Mouse (Mus musculus) hindbrain, postnatal 0 days (tissue): ENCODE data around the gene Plcb4. TPM values are rescaled to one million over a fixed set of nuclear protein-coding genes. Genes with fewer than 3 reads are reported as not detected.
A peak's percentile ranks its signal among the peaks of the same experiment; 100 is the strongest.

Source experiments
- ATAC-seq: fragments of 200-750 bp; cut with Nextera tagmentation; 2 replicates; pipeline ENCODE4 v1.8.0; 2017; ENCODE audit warnings: mild to moderate bottlenecking, moderate TSS enrichment, moderate library complexity
- DNase-seq: peaks from one replicate; pipeline ENCODE4 v3.0.0-alpha.2; 2015; ENCODE audit warnings: low spot score
- H3K27ac ChIP-seq: fragments of 300-500 bp; sonication (generic); 2 replicates; pipeline ENCODE4 v1.5.1; 2014; ENCODE audit warnings: mild to moderate bottlenecking
- H3K27me3 ChIP-seq: fragments of 300-500 bp; sonication (generic); 2 replicates; pipeline ENCODE4 v1.6.1; 2014; ENCODE audit warnings: low read length, mixed read lengths; ENCODE audit not compliant: insufficient read depth
- H3K36me3 ChIP-seq: fragments of 300-500 bp; sonication (generic); 2 replicates; pipeline ENCODE4 v1.6.1; 2014; ENCODE audit warnings: low read length, mixed read lengths; ENCODE audit not compliant: insufficient read depth
- H3K4me1 ChIP-seq: fragments of 300-500 bp; sonication (generic); 2 replicates; pipeline ENCODE4 v1.6.1; 2014; ENCODE audit warnings: antibody characterized with exemption, low read length, mixed read lengths; ENCODE audit not compliant: insufficient read depth
- H3K4me2 ChIP-seq: fragments of 300-500 bp; sonication (generic); 2 replicates; pipeline ENCODE4 v1.6.1; 2014; ENCODE audit warnings: low read depth, mild to moderate bottlenecking, low read length, moderate library complexity, mixed read lengths
- H3K4me3 ChIP-seq: fragments of 300-500 bp; sonication (generic); 2 replicates; pipeline ENCODE4 v1.5.1; 2014; ENCODE audit warnings: low read length
- H3K9ac ChIP-seq: fragments of 300-500 bp; sonication (generic); replicated peaks from 2 replicates; pipeline ENCODE4 v1.6.1; 2014; ENCODE audit warnings: mild to moderate bottlenecking, low read length, moderate library complexity, mixed read lengths
- H3K9me3 ChIP-seq: fragments of 300-500 bp; sonication (generic); 2 replicates; pipeline ENCODE4 v1.6.1; 2016; ENCODE audit warnings: low read length, mixed read lengths
- CTCF ChIP-seq: IDR thresholded peaks from 2 replicates; pipeline ENCODE4 v1.5.1; 2016; ENCODE audit warnings: antibody characterized with exemption, control low read depth, low read depth
- WGBS: fragments of 180-500 bp; shearing (Covaris S2); extraction: QIAGEN DNeasy Blood & Tissue Kit; methylation state at CpG from one replicate; pipeline ENCODE4 v1.1.7; 2014; 5-methylcytosine and 5-hydroxymethylcytosine counted together
- polyA plus RNA-seq: library from polyadenylated mRNA; unstranded; fragments of >200 nt; fragmentation: Nextera tagmentation; extraction: Ambion mirVana; gene quantifications from 2 replicates; pipeline ENCODE4 v1.2.1, GENCODE M21; 2015
- total RNA-seq: library from RNA; depleted of rRNA; stranded (reverse); fragments of >200 nt; gene quantifications from 2 replicates; pipeline ENCODE4 v1.2.3, GENCODE M21; 2014

Gene Plcb4
- total and polyA plus RNA-seq, 2 experiments from 2014 or later = 43.0 to 46.9 TPM

GRCm38 (mm10) chr2:135993314-135993713, 334.5 kb downstream of the Plcb4 start:
- Histone ChIP-seq H3K4me3 (no peak overlapping the region), H3K4me2 (no peak overlapping the region), H3K27me3 (no peaks in the 10 kb centered on the region), H3K4me1 (peaks cover 6% of the 10 kb centered on the region; the same call in 1 of the 2 replicates), H3K9me3 (no peaks in the 10 kb centered on the region), H3K9ac (no peak overlapping the region), H3K36me3 (no peaks in the 10 kb centered on the region; the same call in 1 of the 2 replicates), H3K27ac (no peak overlapping the region)
- peak; percentile 30; the same call in 1 of the 2 replicates for TF ChIP-seq CTCF
- no peak for DNase-seq
- ATAC-seq = no peak
- WGBS = 81% methylated on average over 11 of the region's 11 CpGs

- no peaks in the 10 kb centered on the region for H3K9me3 ChIP-seq
- no peaks in the 10 kb centered on the region for H3K27me3 ChIP-seq
- 87% methylated on average over 4 of the region's 4 CpGs for WGBS
- no peak overlapping the region for H3K27ac ChIP-seq
- H3K4me2 ChIP-seq = no peak overlapping the region
- TF ChIP-seq CTCF = no peak
- no peaks in the 10 kb centered on the region; the same call in 1 of the 2 replicates for H3K36me3 ChIP-seq
- H3K4me1 ChIP-seq = peaks cover 6% of the 10 kb centered on the region; the same call in 1 of the 2 replicates
- DNase-seq (no peak), ATAC-seq (no peak)
- H3K4me3 ChIP-seq = no peak overlapping the region
- H3K9ac ChIP-seq = no peak overlapping the region
These were observed 336.4 kb downstream of the Plcb4 start for GRCm38 (mm10) chr2:135995196-135995595.

- DNase-seq (no peak), ATAC-seq (no peak)
- TF ChIP-seq CTCF = no peak
- H3K4me1 ChIP-seq = peaks cover 6% of the 10 kb centered on the region; the same call in 1 of the 2 replicates
- H3K27me3 ChIP-seq = no peaks in the 10 kb centered on the region
- no peaks in the 10 kb centered on the region; the same call in 1 of the 2 replicates for H3K36me3 ChIP-seq
- H3K27ac ChIP-seq = peak overlapping the region; percentile 49; the same call in 1 of the 2 replicates
- no peaks in the 10 kb centered on the region for H3K9me3 ChIP-seq
- H3K4me3 ChIP-seq = no peak overlapping the region
- WGBS = 80% methylated on average over 6 of the region's 6 CpGs
- no peak overlapping the region for H3K9ac ChIP-seq
- H3K4me2 ChIP-seq = no peak overlapping the region
These were observed 338.1 kb downstream of the Plcb4 start for GRCm38 (mm10) chr2:135996936-135997335.

GRCm38 (mm10) chr2:135997361-135998150, 338.7 kb downstream of the Plcb4 start:
- H3K4me2 ChIP-seq = peak overlapping the region; percentile 23
- H3K9ac ChIP-seq = no peak overlapping the region; the same call in 1 of the 2 replicates
- ATAC-seq (no peak), DNase-seq (peak; percentile 59)
- H3K27me3 ChIP-seq = no peaks in the 10 kb centered on the region
- H3K4me3 ChIP-seq = no peak overlapping the region
- H3K36me3 ChIP-seq = no peaks in the 10 kb centered on the region; the same call in 1 of the 2 replicates
- peak overlapping the region; percentile 49; the same call in 1 of the 2 replicates for H3K27ac ChIP-seq
- H3K9me3 ChIP-seq = no peaks in the 10 kb centered on the region
- peaks cover 6% of the 10 kb centered on the region; the same call in 1 of the 2 replicates for H3K4me1 ChIP-seq
- no peak for TF ChIP-seq CTCF
- WGBS = 29% methylated on average over 18 of the region's 18 CpGs

DNA sequence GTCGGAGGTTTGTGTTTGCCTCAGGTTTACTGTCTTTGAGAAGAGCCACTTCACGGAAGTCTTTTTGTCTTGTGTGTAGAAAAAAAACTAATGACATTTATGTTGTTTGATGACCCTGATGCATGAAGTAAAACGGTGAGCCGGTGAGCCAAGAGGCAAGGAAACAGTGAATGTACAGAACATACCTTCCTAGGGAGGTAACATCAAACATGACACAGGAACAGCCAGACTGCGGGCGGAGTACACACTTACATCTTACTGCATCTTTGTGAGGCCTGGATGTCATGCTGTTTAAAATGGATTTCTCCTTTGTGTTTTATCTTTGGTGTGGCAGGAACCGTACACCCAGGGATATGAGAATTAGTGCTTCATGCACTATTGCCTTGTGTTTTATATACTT, 340.1 kb downstream of the Plcb4 start:
- ATAC-seq (no peak), DNase-seq (no peak)
- TF ChIP-seq CTCF = no peak
- Histone ChIP-seq H3K4me2 (no peak overlapping the region), H3K9ac (no peak overlapping the region), H3K27me3 (no peaks in the 10 kb centered on the region), H3K9me3 (no peaks in the 10 kb centered on the region), H3K4me1 (peaks cover 6% of the 10 kb centered on the region; the same call in 1 of the 2 replicates), H3K36me3 (peaks cover 8% of the 10 kb centered on the region; the same call in 1 of the 2 replicates), H3K4me3 (no peak overlapping the region), H3K27ac (no peak overlapping the region)
- 84% methylated on average over 7 of the region's 7 CpGs for whole genome bisulfite sequencing

DNA sequence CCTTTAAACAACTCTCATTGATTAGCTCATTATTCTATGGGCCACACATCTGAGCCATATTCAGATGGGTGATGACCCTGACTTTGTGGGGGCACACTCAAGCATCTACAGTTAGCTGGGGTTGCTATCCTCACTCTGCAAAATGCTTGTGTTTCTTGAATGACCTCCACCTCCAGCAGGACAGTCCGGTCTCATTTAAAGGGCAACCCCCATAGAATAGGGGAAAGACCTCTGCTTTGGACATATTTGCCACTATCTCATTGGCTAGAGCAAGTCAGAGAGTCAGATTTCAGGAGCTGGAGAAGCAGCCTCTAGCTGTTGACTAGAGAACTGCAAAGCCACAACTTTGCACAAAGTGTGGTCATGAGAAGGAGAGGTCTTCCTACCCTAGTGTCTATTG, 340.6 kb downstream of the Plcb4 start:
- peaks cover 6% of the 10 kb centered on the region; the same call in 1 of the 2 replicates for H3K4me1 ChIP-seq
- no peaks in the 10 kb centered on the region for H3K9me3 ChIP-seq
- ATAC-seq (no peak; the same call in 1 of the 2 replicates), DNase-seq (no peak)
- peak; percentile 50 for TF ChIP-seq CTCF
- no peak overlapping the region for H3K4me2 ChIP-seq
- no peak overlapping the region for H3K27ac ChIP-seq
- WGBS = 70% methylated on average over 1 of the region's 1 CpGs
- H3K4me3 ChIP-seq = no peak overlapping the region
- H3K9ac ChIP-seq = no peak overlapping the region
- no peaks in the 10 kb centered on the region for H3K27me3 ChIP-seq
- H3K36me3 ChIP-seq = peaks cover 8% of the 10 kb centered on the region; the same call in 1 of the 2 replicates
